8 mouse cellular contexts compared by ENCODE assay signal in the genomic region with DNA sequence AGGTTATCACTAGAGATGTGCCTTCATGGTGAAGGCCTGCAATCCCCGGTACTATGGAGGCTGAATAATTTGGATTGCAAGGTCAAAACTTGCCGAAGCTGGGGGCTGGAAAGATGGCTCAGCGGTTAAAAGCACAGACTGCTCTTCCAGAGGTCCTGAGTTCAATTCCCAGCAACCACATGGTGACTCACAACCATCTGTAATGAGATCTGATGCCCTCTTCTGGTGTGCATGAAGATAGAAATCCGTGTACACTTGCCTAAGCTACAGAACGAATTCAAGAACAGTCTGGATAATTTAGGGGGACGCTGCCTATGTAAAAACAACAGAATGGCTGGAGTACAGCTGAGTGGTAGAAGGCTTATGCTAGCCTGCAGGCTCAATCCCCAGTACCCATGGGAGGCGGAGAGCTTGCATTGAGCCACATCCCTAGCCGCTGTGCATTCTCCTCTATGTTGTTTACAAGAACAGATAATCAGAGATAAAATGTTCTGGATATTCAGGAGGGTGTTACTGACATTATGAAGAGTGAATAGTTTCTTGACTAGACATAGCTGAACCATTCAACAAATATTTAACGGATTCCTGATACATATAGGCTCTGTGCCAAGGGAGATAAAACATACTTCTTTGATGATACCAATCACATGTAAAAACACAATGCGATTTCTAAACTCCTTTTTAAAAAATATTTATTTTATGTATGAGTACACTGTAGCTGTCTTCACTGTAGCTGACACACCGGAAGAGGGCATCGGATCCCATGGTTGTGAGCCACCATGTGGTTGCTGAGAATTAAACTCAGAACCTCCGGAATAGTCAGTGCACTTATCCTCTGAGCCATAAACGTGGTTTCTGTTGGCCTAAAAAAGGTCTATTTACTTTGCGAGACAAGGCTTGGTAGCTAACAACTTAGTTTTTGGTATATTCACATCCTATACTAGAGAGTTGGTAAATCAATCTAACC. TPM values are rescaled to one million over a fixed set of nuclear protein-coding genes. Genes with fewer than 3 reads are reported as not detected.
DNase-seq lines count a peak whose midpoint lies in the region; ATAC-seq and TF ChIP-seq lines count a peak whose summit lies in the region.

No protein-coding gene starts in this region.

- H3K36me3 ChIP-seq in hindbrain, embryonic 10.5 days: peaks cover 34% of the 10 kb centered on the region
- peaks cover 4% of the 10 kb centered on the region; the same call in 1 of the 2 replicates for H3K36me3 ChIP-seq in limb, embryonic 14.5 days (ENCODE audit: control insufficient read depth, insufficient read depth, low read length)
- no peaks in the 10 kb centered on the region for H3K36me3 ChIP-seq in myocyte (ENCODE audit: control insufficient read depth, insufficient read depth)

- TF ChIP-seq POLR2A in limb, embryonic 14.5 days (IDR thresholded peaks at IDR 0.05; ENCODE audit: borderline replicate concordance, extremely low read depth, insufficient read depth, insufficient read length): no peak
- no peak for TF ChIP-seq POLR2A in myocyte (IDR thresholded peaks at IDR 0.05; ENCODE audit: insufficient read length, low read depth)

- WGBS in hindbrain, embryonic 10.5 days: 49% methylated on average over 15 of the region's 15 CpGs
- 48% methylated on average over 15 of the region's 15 CpGs for WGBS in limb, embryonic 14.5 days

- intact Hi-C loops in gastrocnemius, adult 2 months (cut with DNase I): loop anchor here (5.0 kb wide), 1 partner anchor 113 kb away; no protein-coding TSS in a partner anchor
- intact Hi-C loops in gastrocnemius, postnatal 14 days (cut with DNase I; ENCODE audit: low total_unique reads): no loop called here

- H3K4me3 ChIP-seq in gastrocnemius, adult 2 months: peak overlapping the region; percentile 94
- H3K4me3 ChIP-seq in hindbrain, embryonic 10.5 days: peak overlapping the region; percentile 76
- peak overlapping the region; percentile 98 for H3K4me3 ChIP-seq in limb, embryonic 14.5 days (replicated peaks; ENCODE audit: low read length)
- peak overlapping the region; percentile 92 for H3K4me3 ChIP-seq in myocyte

- peak overlapping the region; percentile 91 for H3K9ac ChIP-seq in limb, embryonic 14.5 days (ENCODE audit: low read depth, low read length, severe bottlenecking)

- TF ChIP-seq CTCF in gastrocnemius, adult 2 months (IDR thresholded peaks at IDR 0.05): peak; percentile 51

- H3K79me2 ChIP-seq in myocyte (ENCODE audit: control insufficient read depth, insufficient read depth): peaks cover 46% of the 10 kb centered on the region

- no peaks in the 10 kb centered on the region for H3K27me3 ChIP-seq in hindbrain, embryonic 10.5 days (ENCODE audit: insufficient read depth, poor library complexity, severe bottlenecking)
- no peaks in the 10 kb centered on the region for H3K27me3 ChIP-seq in limb, embryonic 14.5 days (ENCODE audit: control insufficient read depth, insufficient read depth, low read length)
- no peaks in the 10 kb centered on the region for H3K27me3 ChIP-seq in myocyte (ENCODE audit: control insufficient read depth, insufficient read depth, insufficient read length)

- peak overlapping the region; percentile 96 for H3K27ac ChIP-seq in gastrocnemius, adult 2 months
- peak overlapping the region; percentile 97 for H3K27ac ChIP-seq in hindbrain, embryonic 10.5 days
- peak overlapping the region; percentile 94 for H3K27ac ChIP-seq in limb, embryonic 14.5 days (replicated peaks; ENCODE audit: low read depth, low read length)

- H3K9me3 ChIP-seq in hindbrain, embryonic 10.5 days: no peaks in the 10 kb centered on the region
- no peaks in the 10 kb centered on the region for H3K9me3 ChIP-seq in limb, embryonic 14.5 days (ENCODE audit: control insufficient read depth, low read length)

- ATAC-seq in limb, embryonic 14.5 days (ENCODE audit: low FRiP score, low read depth): 0 out of 2 replicates have a peak, but pooled peaks have one; percentile 28

- no peak overlapping the region for H3ac ChIP-seq in myocyte (ENCODE audit: control insufficient read depth, insufficient read length)

- DNase-seq in gastrocnemius, adult 2 months: peak; percentile 50
- DNase-seq in gastrocnemius, postnatal 14 days: no peak
- DNase-seq in MN1 (ENCODE audit: low spot score): peak; percentile 60
- peak; percentile 9 for DNase-seq in embryo, embryonic 9.5 days (ENCODE audit: extremely low spot score)
- peak; percentile 19 for DNase-seq in hindbrain, embryonic 10.5 days (ENCODE audit: low spot score)
- peak; percentile 45 for DNase-seq in limb, embryonic 14.5 days (ENCODE audit: low spot score)
- no peak for DNase-seq in gastrocnemius, postnatal 4 days (ENCODE audit: low spot score in 2 of 2)

- peaks cover 25% of the 10 kb centered on the region for H3K4me1 ChIP-seq in hindbrain, embryonic 10.5 days (replicated peaks)
- peaks cover 9% of the 10 kb centered on the region; the same call in 1 of the 2 replicates for H3K4me1 ChIP-seq in limb, embryonic 14.5 days (ENCODE audit: control insufficient read depth, insufficient read depth, low read length)

- peak overlapping the region; percentile 56 for H3K4me2 ChIP-seq in limb, embryonic 14.5 days (replicated peaks; ENCODE audit: low read depth, low read length, severe bottlenecking)
- H3K4me2 ChIP-seq in myocyte (ENCODE audit: low read depth): peak overlapping the region; percentile 92

TF ChIP-seq in myocyte, 11 proteins besides CTCF, POLR2A, EP300 and RAD21:
- TF ChIP-seq SRF (IDR thresholded peaks at IDR 0.05; ENCODE audit: control insufficient read depth, insufficient read length, low read depth): no peak
- TF ChIP-seq MAX (IDR thresholded peaks at IDR 0.05; ENCODE audit: low read depth): peak; percentile 26
- TF ChIP-seq MYOG (IDR thresholded peaks at IDR 0.05; ENCODE audit: control insufficient read depth in 1 of 3, insufficient read depth in 1 of 3, insufficient read length in 2 of 3, low read depth in 2 of 3): no peak
- TF ChIP-seq TCF3 (IDR thresholded peaks at IDR 0.05; ENCODE audit: insufficient read length, low read depth): no peak
- peak; percentile 24 for TF ChIP-seq USF1 (IDR thresholded peaks at IDR 0.05; ENCODE audit: low read depth)

RNA-seq across cellular contexts. Expression of gene Asxl2, which starts 1.0 kb away (rescaled TPM):
- 10 to 100 TPM; 15.6 to 15.7 TPM for total RNA-seq in gastrocnemius, adult 2 months (2021)
- total RNA-seq in gastrocnemius, postnatal 14 days (2021): 10 to 100 TPM; 15.3 to 15.6 TPM
- polyA plus RNA-seq in hindbrain, embryonic 10.5 days (2016; fragmentation: Nextera tagmentation; extraction: Ambion mirVana): 13.1 and 16.0 TPM in 2 replicates
- 13.1 and 13.6 TPM in 2 replicates for polyA plus RNA-seq in limb, embryonic 14.5 days (2012; rRNA removed)
- polyA plus RNA-seq in limb, embryonic 14.5 days (2014; fragmentation: Nextera tagmentation; extraction: Ambion mirVana): 14.7 TPM in 2 replicates
- polyA plus RNA-seq in myocyte (2012; fragmentation: generic; extraction: Trizol): 7.0 TPM
- total RNA-seq in gastrocnemius, postnatal 4 days (2021): 10 to 100 TPM; 25.3 to 29.7 TPM

Comparison
In these comparisons a context has a peak if more than half of its experiments do, and no peak if none do; other contexts are left out.
1. DNase-seq: peak in gastrocnemius, adult 2 months (single experiment), MN1 (single experiment), embryo, embryonic 9.5 days (single experiment), hindbrain, embryonic 10.5 days (single experiment) and limb, embryonic 14.5 days (single experiment); none in gastrocnemius, postnatal 14 days (single experiment) and gastrocnemius, postnatal 4 days (0 of 2).
2. Peak in every context shown above with its lines, with median percentiles within 50 percentile points of each other: H3K27ac ChIP-seq and H3K4me3 ChIP-seq.